Mouse (Mus musculus): ENCODE data around the gene Atxn7l3.

DNA sequence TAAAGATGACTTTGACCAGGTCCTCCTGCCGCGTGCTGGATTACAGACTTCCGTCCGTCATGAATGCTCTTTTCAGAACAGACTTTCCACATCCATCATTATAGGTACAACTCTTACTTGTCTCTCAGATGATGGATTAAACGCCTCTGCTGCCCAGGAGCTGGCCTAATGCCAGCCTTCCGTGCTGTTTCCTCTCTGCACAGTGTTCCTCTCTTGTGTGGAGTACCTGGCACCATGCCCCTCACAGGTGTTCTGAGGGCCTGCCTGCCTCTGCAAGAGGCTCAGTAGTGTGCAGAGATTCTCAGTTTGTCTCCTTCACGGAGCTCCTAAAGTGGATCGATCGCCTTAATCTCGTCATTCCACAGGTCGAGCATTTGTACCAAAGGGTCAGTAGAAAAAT lies 42.8 kb upstream of the Atxn7l3 start:
- TF ChIP-seq CTCF (IDR thresholded peaks at IDR 0.05; ENCODE audit: borderline replicate concordance, control insufficient read depth, extremely low read depth, insufficient read depth, low read length, poor library complexity) = no peak
- no peak for TF ChIP-seq POLR2A (IDR thresholded peaks at IDR 0.05; ENCODE audit: control insufficient read depth, extremely low read depth, insufficient read depth, low read length, poor library complexity)

Data from thymus, adult 2 months (tissue).